9 mouse cellular contexts compared by ENCODE assay signal in genomic region chr2:44956232-44956631, GRCm38 (mm10). TPM values are rescaled to one million over a fixed set of nuclear protein-coding genes. Genes with fewer than 3 reads are reported as not detected.
DNase-seq lines count a peak whose midpoint lies in the region; TF ChIP-seq lines count a peak whose summit lies in the region.
"Had no signal": no experiment of that assay in that cellular context is flagged by ENCODE, and none has a peak within 500 bp of the region (broad histone marks: within the 10 kb centered on the region; RNA-seq: fewer than 3 reads in every experiment).

No protein-coding gene starts in this region.

- 92% methylated on average over 3 of the region's 3 CpGs for WGBS in thymus, adult 2 months

- H3K79me2 ChIP-seq in myocyte (ENCODE audit: control insufficient read depth, insufficient read depth), result no peaks in the 10 kb centered on the region

- no peak overlapping the region for H3ac ChIP-seq in myocyte (ENCODE audit: control insufficient read depth, insufficient read length)

- no peak overlapping the region for H3K4me3 ChIP-seq in myocyte
- no peak overlapping the region for H3K4me3 ChIP-seq in thymus, adult 2 months (ENCODE audit: control insufficient read depth, insufficient read depth, low read length)
- H3K4me3 ChIP-seq: forebrain, embryonic 12.5 days had no signal

- H3K4me1 ChIP-seq in thymus, adult 2 months (replicated peaks; ENCODE audit: control insufficient read depth, insufficient read depth, low read length), result peaks cover 12% of the 10 kb centered on the region
- H3K4me1 ChIP-seq: forebrain, embryonic 12.5 days had no signal

- peak; percentile 13 for DNase-seq in kidney, adult 9 months
- DNase-seq in kidney, adult 11 months, result no peak
- DNase-seq in NIH3T3 (ENCODE audit: low read depth), result peak; percentile 46
- DNase-seq in fibroblast of lung, adult 2 months (ENCODE audit: low read depth), result peak; percentile 78
- no peak for DNase-seq in thymus, adult 2 months
- DNase-seq in spleen, postnatal 10 days (ENCODE audit: low spot score in 2 of 2), result no peak
- DNase-seq: cerebellum, adult 9-11 months had no signal

- no peak for TF ChIP-seq CTCF in thymus, adult 2 months (IDR thresholded peaks at IDR 0.05; ENCODE audit: borderline replicate concordance, control insufficient read depth, extremely low read depth, insufficient read depth, low read length, poor library complexity)

- TF ChIP-seq POLR2A in myocyte (IDR thresholded peaks at IDR 0.05; ENCODE audit: insufficient read length, low read depth), result no peak
- no peak for TF ChIP-seq POLR2A in thymus, adult 2 months (IDR thresholded peaks at IDR 0.05; ENCODE audit: control insufficient read depth, extremely low read depth, insufficient read depth, low read length, poor library complexity)

- peak overlapping the region; percentile 66 for H3K4me2 ChIP-seq in myocyte (ENCODE audit: low read depth)
- H3K4me2 ChIP-seq: forebrain, embryonic 12.5 days had no signal

- H3K36me3 ChIP-seq in myocyte (ENCODE audit: control insufficient read depth, insufficient read depth), result no peaks in the 10 kb centered on the region
- H3K36me3 ChIP-seq in thymus, adult 2 months (ENCODE audit: control insufficient read depth, insufficient read depth, low read length), result no peaks in the 10 kb centered on the region
- H3K36me3 ChIP-seq: forebrain, embryonic 12.5 days had no signal

- H3K27ac ChIP-seq in thymus, adult 2 months (ENCODE audit: control insufficient read depth, insufficient read depth, low read length), result no peak overlapping the region
- H3K27ac ChIP-seq: forebrain, embryonic 12.5 days had no signal

- H3K27me3 ChIP-seq in myocyte (ENCODE audit: control insufficient read depth, insufficient read depth, insufficient read length), result no peaks in the 10 kb centered on the region
- no peaks in the 10 kb centered on the region for H3K27me3 ChIP-seq in thymus, adult 2 months (ENCODE audit: control insufficient read depth, insufficient read depth, low read length)
- H3K27me3 ChIP-seq: forebrain, embryonic 12.5 days had no signal

TF ChIP-seq in myocyte, 11 proteins besides CTCF, POLR2A, EP300 and RAD21:
- TF ChIP-seq CEBPB (IDR thresholded peaks at IDR 0.05; ENCODE audit: insufficient read depth, poor library complexity, severe bottlenecking) (peak; percentile 45; the same call in 1 of the 2 replicates), TCF3 (IDR thresholded peaks at IDR 0.05; ENCODE audit: insufficient read length, low read depth) (no peak), MYOG (IDR thresholded peaks at IDR 0.05; ENCODE audit: control insufficient read depth in 1 of 3, insufficient read depth in 1 of 3, insufficient read length in 2 of 3, low read depth in 2 of 3) (peak in 2 of 3 experiments; percentile 43 to 83), E2F4 (IDR thresholded peaks at IDR 0.05; ENCODE audit: insufficient read depth) (no peak), TCF12 (IDR thresholded peaks at IDR 0.05; ENCODE audit: insufficient read depth, poor library complexity, severe bottlenecking) (peak; percentile 64), MYOD1 (IDR thresholded peaks at IDR 0.05; ENCODE audit: control insufficient read depth in 1 of 3, insufficient read length in 2 of 3, low read depth in 2 of 3) (peak; percentile 29 to 87 (median 74))

RNA-seq across cellular contexts. Expression of gene Gtdc1, which starts 28.8 kb away (rescaled TPM):
- polyA plus RNA-seq in myocyte (2012; fragmentation: generic; extraction: Trizol), result 4.9 TPM
- 11.1 and 13.9 TPM in 2 replicates for polyA plus RNA-seq in thymus, adult 2 months (2012; rRNA removed)

Comparison
In these comparisons a context has a peak if more than half of its experiments do, and no peak if none do; other contexts are left out.
1. DNase-seq: peak in kidney, adult 9 months (single experiment), NIH3T3 (single experiment) and fibroblast of lung, adult 2 months (single experiment); none in kidney, adult 11 months (single experiment), thymus, adult 2 months (single experiment) and spleen, postnatal 10 days (0 of 2).